Mouse (Mus musculus): ENCODE results near the gene AU040320.

DNA sequence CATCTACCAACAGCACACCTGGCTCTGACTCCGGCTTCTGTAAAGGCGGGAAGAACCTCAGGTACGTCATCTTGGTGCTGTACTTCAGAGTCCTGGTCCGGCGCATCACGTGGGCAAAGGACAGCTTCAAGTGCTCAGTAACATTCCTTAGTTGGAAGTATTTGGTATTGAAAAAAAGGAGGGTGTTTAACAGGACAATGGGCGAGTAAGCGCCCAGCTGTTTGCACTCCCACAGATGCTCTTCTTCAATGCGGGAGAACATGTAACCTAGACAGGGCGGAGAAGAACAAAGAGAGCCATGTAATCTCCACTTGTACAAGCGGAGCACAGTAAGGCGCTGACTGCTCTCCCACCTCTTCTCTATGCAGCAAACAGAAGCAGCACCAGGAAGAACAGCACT is 115.4 kb downstream of the AU040320 start:
- no peak for TF ChIP-seq MYOD1 (IDR thresholded peaks at IDR 0.05; ENCODE audit: control insufficient read depth, insufficient read length, low read depth)
- no peak for TF ChIP-seq CTCF (IDR thresholded peaks at IDR 0.05; ENCODE audit: control insufficient read depth, insufficient read depth, insufficient read length)
- no peak for TF ChIP-seq USF1 (IDR thresholded peaks at IDR 0.05; ENCODE audit: low read depth)
- no peak for TF ChIP-seq MAX (IDR thresholded peaks at IDR 0.05)

All from C2C12 (cell line).